Mouse (Mus musculus) WW6 (cell line): ENCODE data around the gene Cpne4.

Experiments used
- DNase-seq: peaks from one replicate; pipeline ENCODE4 v3.0.0-alpha.2; 2013; ENCODE audit warnings: low read depth, low spot score

Cpne4 gene

DNA sequence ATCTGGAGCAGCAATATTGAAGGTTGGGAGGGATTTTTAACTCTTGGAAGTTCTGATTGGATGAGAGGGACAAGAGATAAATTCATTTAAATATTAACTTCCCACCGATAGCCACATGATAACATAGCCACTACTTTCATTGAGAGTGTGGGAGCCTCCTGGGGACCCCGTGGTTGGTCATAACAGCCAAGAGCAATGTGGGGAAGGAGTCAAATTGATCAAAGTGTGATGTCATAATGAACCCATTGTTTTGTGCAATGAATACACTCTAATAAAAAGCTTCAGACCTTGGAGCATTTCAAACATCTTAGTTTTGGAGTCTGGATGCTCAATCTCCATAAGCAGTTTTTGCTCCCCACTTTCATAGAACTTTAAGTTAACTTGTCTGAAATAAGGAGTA is at the start of gene Cpne4:
Gene Cpne4, plus strand, starts transcription at position 301 of the 400 bp plus-strand sequence.
- DNase-seq: no peak

DNA sequence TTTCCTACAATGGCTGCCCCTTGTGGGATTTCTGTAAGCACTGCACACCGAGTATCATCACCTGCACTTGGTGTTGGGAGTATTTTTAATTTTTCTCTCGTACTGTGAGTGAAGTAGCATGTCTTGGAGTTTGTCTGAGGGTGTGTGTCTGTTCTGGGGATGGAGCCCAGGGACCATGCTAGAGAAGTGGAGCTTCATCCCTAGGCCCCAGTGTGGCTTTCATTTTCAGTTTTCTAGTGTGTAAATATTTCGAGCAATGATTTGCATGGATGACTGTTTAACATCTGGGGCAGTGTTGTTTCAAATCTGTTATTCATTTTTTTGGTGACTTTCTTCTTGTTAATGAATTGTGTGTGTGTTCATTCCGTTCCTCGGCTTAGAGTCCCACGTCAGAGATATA is 31.9 kb upstream of the Cpne4 start:
- no peak for DNase-seq

DNA sequence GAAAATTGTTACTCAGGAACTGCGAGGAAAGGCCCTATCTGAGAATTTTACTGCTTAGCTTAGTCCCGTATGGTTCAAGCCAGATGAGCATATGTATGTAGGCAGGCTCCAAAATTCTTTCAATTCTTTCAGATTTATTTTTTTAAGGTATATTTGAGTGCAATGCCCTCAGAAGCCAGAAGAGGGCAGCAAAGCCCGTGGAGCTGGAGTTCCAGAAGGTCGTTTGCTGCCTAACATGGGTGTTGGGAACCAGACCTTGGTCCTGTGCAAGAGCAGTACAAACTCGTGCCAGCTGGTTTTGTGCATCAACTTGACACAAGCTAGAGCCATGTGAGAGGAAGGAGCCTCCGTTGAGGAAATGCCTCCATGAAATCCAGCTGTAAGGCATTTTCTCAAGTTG is 11.6 kb upstream of the Cpne4 start:
- DNase-seq: peak; percentile 7

DNA sequence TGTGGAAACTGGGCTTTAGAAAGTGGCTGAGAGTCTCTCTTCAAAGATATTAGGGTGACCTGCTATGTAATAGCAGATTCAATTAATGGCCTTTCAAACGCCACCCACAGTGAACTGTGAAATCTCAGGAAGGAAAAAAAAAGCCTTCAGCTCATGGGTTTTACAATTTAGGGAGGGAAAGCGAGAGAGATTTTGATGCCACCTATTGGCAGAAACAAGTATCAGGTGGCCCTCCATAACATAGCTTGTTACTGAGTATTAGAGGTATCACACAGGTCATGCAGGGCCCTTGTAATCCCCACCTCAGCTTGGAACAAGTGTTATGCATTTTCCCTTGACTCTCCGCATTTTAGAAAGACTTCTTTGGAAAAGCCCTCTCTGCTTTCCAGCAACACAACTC is 18.7 kb downstream of the Cpne4 start:
- DNase-seq: no peak

DNA sequence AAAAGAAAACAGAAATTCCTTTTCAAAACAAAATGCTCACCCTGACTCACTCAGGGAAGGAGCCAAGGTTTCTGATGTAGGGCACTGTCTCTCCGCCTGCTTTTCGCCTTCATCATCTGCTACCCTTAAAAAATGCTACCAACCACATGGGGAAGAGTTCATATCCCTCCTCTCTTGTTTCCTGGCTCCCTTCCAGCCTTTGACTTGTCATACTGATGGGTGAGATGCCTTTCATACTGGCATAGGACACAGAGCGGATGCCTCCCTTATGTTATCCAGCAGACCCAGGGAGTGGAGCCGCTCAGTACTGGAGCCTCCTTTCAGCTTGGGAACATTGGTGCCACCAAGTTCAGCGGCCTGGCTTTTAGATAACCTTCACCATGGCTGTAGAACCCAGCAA is 19.4 kb downstream of the Cpne4 start:
- no peak for DNase-seq

DNA sequence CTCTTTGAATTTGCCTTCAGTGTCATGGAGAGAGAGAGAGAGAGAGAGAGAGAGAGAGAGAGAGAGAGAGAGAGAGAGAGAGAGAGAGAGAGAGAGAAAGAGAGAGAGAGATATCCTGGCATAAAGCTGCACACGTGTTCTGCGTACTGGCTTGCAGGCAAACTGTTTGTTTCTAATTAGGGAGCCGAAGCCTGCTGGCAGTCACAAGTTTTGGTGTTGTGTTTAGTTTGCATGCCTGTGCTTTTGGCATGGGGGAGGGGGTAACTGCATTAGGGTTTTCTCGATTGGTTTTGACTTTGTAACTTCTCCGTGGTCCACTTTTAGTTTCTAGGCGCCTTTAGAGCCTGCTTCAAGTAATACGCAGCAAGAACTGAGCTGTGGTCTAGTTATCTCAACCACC is 20.0 kb downstream of the Cpne4 start:
- no peak for DNase-seq

DNA sequence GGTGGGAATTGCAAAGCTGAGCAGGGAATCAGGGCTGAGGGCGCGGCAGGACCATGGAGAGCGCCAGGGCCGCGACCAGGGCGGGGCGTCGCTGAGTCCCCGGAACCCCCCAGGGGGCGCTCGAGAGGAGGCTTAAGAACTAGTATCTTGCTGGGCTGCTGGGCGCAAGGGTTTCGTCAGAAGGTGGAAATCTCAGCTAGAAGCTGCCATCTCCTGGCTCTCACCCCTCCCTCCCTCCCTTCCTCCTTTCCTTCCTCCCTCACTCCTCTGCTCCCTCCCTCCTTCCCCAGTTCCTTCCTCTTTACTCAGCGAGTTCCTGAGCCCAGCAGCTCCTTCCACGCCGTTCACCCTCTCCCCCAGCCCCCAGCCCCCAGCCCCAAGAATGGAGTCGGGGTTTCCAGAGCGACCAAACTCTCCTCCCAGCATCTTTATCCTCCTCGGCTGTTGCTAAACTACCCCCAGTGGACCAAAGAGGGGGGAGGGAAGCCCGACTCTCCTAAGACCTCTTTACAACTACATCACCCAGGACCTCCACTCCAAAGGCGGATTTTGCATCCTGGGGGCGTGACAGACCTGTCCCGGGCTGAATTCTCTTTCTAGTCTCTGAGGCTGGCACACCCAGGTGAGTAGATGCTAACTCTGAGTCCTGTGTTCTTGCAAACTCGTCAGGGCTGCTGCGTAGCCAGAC is 22.5 kb downstream of the Cpne4 start:
- peak; percentile 58 for DNase-seq

DNA sequence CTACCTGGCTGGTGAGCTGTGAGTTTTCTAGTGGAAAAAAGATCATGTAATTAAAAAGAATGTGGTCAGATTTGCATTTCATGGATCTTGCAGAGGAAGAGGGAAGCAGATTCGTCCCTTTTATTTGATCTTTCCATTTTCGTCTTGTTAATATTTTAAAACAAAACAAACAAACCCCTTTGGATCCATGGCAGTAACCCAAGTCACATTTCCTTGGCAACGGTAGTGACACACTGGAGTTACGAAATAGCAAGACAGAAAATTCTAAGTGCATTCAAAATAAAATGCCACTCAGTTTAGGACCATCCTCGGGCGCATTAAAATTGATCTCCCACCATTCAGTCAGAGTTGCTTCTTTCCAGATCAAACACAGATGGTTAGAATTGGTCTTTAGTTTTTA is 25.8 kb downstream of the Cpne4 start:
- no peak for DNase-seq

DNA sequence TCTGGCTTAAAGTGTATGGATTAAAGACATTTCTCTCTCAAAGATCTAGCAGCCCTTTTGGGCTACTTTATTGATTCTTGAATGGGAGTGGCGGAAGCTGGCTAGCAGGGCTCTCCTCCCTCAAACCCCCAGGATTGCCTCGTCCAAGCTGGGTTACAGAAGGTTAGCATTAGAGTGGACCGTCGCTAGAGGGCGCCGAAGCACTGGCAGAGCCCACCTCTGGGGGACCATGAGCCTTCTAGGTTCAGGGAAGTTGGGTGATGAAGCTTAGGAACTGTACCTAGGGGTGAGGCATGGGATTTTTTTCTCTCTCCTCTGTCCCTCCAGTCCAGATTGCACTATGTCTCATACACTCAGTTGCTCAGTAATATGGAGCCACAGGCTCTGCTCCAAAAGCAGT is 27.4 kb downstream of the Cpne4 start:
- peak; percentile 56 for DNase-seq

DNA sequence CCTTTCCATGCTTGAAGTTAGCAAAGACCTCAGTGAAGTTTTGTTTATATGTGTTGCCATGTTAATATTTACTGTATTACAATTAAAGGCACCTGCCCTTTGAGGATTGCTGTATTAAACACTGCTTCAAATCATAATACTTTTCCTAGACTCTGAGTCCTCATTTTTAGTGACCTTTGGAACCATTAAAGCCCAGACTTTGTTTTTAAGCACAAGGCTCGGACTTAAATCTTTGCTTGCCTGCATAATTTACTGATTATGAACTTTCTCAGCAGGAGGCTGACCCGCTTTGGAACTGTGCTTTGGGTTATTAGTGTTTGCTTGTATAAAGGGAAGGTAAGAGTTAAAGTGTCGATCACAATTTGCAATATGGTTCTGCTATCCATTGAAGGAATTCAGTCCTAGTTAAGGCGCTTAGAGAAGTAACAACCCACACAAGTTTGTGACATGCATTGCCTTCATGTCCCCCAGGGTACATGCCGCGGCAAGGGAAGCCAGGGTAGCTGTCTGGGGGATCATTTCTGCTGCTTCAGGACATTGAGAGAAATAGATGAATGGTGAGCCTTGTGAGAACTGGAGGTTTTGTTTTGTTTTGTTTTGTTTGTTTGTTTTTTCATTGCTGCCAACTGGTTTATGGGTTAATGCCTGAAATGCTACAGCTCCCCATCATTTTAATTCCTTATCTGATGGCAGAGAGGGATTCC is 35.0 kb downstream of the Cpne4 start:
- DNase-seq: no peak

DNA sequence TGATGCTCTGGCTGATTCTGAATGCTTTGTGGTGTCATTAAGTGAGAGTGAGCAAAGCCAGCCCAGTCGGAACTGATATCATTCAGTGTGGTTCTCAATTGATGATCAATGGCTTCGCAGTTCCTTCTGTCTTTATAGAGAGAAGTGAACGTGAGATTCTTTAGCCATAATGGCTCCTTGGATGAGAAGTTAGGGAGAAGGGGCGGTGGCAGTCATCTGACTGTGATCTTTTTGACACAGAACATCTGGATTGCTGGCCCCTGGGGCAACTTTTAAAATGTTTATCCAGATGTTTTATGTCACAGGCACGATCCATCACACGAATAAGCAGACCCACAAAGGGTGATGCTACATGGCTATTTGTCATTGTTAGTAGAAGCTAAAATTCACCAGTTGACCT is 35.6 kb downstream of the Cpne4 start:
- no peak for DNase-seq

DNA sequence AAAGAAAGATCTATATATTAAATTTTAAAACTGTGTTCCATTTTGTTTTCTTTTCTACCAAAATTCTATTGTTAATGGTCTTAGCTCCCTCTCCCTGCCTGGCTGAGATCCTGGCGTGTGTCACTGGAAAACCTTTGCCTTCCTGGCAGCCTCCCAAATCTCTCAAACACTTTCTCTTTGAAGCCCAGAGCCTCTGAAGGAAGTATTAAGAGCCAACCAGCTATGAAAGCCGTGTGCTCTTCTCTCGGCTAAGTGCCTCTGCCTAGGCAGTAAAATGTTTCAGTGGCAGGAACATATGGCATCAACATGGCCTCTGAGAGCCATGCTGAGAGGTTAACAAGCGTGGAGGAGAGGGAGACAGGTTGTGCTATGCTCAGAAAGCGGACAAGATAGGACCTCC is 47.5 kb downstream of the Cpne4 start:
- DNase-seq: no peak

DNA sequence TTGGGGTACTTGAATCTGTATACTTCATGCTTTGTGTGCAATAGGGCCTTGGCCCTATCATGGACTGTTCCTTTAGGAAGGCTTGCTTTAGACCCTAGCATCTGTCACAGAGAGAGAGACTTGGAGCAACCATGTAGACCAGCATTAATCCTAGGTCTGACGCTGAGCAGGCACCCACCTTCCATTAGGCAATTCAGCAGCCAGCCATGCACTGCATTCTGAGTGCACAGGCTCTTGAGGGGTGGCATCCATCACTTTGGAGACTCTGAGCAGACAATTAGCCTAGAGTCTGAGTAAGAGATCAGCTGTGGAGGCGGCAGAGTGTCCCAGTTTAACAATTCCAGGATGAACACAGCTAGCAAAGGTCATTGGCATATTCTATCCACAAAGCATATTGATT is 47.9 kb downstream of the Cpne4 start:
- DNase-seq: no peak

DNA sequence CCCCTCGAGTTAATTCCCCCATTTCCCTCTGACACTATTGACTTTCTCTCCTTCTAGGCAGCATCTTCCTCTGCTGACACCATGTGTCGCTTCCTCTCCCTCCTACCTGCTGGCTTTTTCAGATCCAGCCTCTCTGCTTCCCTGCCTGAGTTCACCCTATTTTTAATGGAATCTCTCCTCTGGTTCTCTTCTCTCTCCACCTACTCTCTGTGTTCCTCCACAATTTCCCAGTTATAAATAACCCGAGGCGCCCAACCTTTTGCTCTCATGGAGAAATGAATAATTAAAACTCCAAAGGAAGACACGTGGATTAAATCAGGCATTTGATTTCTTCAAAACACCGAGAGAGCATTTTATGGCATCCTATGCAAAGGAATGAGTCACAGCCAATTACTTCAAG is 65.4 kb downstream of the Cpne4 start:
- no peak for DNase-seq

DNA sequence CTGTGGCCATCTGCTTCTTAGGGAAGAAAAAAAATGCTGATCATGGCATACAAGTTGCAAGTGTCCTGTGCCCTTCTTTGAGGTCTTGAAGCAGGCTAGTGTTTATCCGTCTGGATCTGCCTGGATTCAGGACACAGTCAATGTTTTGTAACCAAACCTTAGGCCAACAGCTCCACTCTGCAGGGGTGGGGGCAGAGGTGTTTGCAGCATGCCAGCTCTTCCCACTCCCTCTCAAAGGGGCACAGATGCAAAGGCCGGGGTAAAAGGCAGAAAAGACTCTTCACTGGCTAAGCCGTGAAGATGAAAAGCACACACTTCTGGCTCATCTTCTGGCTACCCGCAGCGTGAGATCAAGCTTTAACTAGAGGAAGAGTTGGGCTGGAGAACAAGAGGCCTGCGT is 69.6 kb downstream of the Cpne4 start:
- no peak for DNase-seq

DNA sequence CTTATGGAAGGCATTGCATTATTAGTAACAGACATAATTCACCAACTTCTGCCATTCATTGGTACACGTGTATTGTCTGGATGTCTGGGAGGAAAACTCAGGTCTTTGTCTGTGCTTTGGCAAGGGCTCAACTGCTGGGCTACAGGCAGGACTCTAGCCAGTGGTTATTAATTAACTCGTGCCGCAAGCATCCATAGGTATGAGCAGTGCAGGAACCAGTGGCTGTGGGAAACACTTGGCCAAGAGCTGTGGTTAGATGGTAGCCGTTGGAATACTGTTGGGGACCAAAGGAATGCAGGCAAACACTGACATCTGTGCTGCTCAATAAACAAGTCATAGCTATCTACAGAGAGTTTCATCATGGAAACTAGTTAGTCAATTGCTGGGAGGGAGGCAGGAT is 76.5 kb downstream of the Cpne4 start:
- DNase-seq: no peak

DNA sequence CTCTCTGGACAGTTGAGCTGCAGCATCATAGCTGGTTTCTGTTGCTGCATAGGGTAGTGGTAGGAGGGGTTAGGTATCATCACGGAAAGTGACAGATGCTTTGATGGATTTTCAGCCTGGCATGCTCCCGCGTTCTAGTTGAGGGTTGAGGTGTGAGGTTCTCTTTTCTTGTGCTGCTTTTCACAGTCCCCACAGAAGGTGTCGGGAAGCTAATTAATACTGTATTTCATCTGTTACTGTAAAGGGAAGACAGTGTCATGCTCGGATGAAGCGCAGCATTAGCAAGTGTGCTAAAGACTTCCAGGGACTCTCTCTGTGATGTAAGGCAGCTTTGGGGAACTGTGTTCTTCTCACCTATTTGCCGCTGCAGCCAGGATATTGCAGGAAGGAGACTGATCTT is 80.7 kb downstream of the Cpne4 start:
- no peak for DNase-seq

DNA sequence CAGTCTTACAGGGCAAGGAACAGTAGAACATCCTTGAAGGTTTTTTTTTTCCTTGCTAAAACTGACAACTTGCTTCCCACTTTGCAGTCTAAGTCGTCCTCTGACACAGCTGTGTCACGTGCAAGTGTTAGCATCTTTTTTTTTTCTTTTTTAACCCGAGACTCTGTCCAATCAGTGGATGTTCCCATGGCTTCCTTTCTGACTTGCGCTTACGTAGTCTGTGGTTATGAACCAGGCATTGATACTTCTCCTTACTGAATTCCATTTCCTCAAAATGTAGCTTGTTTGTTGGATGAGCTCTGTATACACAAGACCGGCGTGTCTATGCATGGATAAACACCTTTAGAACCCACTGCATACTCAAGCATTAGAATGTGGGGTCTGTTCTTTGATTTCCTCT is 82.2 kb downstream of the Cpne4 start:
- DNase-seq: no peak

DNA sequence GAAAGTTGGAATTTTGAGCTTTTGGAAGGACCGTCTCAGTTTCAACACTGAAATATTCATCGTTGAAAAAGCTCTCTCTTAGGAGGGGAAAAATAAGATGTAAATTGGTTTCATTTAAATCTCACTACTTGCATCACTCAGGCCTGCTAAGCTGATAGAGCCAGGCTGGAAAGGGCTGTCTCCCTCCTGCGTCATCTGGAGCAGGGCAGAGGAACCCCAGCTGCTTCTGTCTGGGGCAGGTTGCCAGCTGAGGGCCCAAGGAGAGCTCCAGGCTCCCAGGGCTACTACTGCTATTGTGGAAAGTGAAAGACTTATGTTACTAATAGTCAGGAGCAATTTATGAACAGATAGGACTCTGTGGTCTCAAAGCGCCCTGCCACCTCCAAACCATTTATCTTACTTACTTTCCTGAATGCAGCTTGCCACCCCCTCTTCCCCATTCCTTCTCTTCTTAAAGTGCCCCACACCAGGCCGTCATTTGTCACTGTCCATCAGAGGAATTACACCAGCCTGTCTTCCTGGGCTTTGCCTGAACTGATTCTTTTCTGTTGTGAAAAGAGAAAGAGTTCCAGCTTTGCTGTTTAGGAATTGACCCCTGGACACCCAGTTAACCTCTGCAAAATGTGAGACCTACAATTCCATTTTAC is 99.4 kb downstream of the Cpne4 start:
- DNase-seq: no peak

DNA sequence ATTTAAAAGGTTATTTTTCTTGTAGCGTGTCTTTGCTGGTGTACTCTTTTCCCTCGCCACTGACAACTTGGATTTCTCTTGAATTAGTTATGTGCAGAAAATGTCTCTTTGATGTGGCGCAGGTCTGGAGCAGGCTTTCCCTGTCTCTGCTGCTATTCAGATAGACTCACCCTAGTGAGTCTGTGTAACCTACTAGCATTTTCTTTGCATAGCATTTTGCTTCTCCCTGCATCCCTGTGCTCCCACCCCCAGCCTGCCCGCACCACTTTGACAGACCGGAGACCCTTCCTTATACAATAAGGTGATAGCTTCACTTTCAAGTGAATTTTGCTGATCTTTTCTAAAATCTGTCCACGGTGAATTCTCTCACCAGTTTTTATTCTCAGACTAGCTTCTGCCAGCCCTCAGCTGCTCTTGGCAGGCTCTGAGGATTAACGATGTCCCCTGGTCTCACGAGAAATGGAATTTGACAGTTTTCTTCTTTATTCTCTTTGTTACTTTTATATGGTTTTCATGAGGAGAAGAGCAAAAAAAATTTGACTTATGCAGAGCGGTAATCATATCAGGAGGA is 105.7 kb downstream of the Cpne4 start:
- DNase-seq: no peak

DNA sequence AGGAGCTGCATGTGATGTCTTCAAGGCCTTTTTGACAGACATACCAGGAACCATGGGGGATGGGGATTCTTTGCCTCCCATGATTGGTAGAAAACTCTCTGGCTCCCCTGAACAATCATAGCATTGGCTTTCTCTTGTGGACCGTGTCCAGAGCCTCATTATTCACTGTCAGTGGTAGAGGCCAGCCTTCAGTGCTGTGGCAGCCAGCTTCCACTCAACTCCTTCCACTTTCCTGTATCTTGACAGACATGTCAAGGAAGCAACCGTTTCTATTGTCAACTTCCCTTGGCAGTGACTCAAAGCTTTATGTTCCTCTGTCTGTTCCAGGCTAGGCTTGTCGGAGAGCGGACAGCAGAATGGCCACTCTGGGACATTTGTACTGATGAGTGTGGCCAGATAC is 112.7 kb downstream of the Cpne4 start:
- DNase-seq: no peak

DNA sequence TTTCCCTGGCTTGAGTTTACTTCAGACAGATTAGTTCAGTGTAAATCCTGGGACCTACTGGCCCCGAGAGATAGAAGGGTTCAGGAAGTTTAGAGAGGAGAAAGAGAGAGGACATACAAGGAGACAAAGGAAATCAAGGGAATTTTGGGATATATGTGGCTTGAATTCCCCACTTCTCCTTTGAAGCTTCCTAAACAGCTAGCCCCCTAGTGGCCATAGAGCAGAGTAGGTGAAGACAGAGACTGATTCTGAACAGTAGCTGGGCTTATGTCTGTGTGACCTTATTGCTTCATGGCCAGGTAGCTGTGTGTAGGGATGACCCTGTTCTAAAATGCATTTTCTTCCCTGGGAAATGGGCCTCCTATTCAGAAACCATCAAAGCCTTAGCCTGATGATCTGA is 129.6 kb downstream of the Cpne4 start:
- DNase-seq: no peak

DNA sequence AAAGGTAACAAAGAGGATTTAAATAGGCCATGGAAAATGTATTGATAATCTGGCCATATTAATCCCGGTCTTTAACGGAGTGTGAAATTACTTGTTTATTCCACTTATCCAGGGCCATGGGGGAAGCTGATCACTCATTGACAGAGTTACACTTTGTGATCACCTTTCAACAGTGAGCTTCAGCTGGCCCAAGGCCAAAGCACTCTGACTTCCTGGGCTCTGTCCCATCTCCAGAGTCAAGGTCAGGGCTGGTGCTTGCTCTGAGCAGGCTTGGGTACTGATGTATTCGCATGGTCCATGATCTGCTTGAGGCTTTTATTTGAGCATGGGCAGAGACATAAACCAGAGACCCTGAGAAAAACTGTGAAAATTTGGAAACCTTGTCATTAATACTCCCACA is 131.5 kb downstream of the Cpne4 start:
- DNase-seq: no peak
